Mouse (Mus musculus) adrenal gland, postnatal 10 days (tissue): ENCODE data around the gene Ston1. TPM values are rescaled to one million over a fixed set of nuclear protein-coding genes. Genes with fewer than 3 reads are reported as not detected.

ENCODE experiments used
- DNase-seq: peaks from one replicate; pipeline ENCODE4 v3.0.0; 2021; ENCODE audit warnings: mixed read lengths
- long read RNA-seq, 2 experiments: library from polyadenylated mRNA; stranded (forward); transcript quantifications; one replicate each; pipeline ENCODE4 v2.0.0; 2021
- total RNA-seq, 2 experiments: library from RNA; stranded (reverse); gene quantifications; 2 replicates each; pipeline ENCODE4 v1.2.3; 2021

Ston1 gene
- total RNA-seq = 10 to 100 TPM; 25.0 to 25.1 TPM
- long read RNA-seq, experiment 1, partial matches to known transcripts = 1 of 3 reads
- long read RNA-seq, experiment 1, other reads (novel, unspliced or antisense) = 2 of 3 reads
- long read RNA-seq, experiment 2 = 0 reads

DNA sequence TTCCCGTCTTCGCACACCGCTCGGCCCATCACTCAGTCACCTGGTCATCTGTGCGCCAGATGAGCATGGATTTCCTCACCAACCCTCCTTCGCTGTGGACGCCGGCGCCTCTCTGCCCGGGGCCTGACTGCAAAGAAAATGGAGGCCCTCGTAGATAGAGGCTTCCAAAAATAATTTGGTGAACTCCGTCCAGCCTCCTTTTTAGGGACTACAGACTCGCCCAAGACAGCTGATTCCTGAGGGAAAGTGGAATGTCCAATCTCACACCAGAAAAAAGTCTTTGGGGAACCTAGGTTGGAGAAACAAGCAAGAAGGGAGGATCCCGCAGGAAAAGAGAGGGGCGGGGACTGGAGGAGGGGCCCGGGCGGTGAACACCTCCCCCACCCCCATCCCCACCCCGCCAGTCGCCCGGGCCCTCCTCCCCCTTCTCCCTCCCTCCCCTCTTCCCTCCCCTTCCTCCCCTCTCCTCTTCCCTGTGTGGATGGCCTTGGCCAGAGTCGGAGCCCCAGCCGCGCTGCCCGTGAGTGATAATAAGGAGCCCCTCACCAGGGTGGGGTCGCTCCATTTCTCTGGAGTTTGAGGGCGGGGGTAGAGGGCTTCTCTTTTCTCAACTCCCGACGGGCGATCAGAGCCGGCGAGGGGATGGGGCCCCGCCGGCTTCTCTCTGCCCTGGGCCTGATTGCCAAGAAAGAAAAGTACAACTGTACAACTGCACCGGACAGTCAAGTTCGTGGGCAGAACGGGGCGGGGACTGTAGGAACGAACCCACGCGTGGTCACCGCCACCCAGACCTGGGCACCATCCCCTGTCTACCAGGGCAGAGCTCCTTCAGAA is at the start of gene Ston1:
Ston1 (plus strand) TSS at position 463 of the 834 bp plus-strand sequence.
- peak; percentile 84 for DNase-seq

DNA sequence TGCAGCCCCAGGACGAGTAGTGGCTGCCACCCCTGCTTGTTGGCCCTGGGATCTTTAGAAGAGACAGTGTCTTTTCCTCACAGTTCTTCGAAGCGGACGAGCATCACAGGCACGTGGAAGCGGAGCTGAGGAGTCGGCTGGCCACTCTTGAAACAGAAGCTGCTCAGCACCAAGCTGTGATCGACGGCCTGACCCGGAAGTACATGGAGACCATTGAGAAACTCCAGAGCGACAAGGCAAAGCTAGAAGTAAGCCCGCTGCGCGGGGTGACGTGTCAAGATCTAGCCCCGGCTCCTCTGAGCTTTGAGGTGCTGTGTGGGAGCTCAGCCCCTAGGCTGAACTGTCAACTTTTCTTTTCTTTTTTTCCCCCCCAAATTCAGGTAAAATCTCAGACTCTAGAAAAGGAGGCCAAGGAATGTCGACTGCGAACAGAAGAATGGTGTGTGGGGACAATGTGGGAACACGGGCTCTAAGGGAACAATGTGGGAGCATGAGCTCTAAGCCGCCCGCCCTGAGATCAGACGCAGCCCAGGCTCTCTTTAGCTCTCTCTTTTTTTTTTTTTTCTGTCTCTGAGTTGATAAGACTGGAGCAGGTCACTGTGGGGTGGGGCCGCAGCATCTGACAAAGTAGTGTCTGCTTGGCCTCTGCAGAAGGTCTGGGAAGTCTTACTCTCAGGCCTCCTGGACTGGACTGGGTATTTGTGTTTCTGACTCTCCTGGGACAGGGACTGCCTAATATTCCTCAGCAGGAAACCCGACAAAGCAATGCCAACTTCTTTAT is 47.9 kb upstream of the Ston1 start:
- DNase-seq = no peak

DNA sequence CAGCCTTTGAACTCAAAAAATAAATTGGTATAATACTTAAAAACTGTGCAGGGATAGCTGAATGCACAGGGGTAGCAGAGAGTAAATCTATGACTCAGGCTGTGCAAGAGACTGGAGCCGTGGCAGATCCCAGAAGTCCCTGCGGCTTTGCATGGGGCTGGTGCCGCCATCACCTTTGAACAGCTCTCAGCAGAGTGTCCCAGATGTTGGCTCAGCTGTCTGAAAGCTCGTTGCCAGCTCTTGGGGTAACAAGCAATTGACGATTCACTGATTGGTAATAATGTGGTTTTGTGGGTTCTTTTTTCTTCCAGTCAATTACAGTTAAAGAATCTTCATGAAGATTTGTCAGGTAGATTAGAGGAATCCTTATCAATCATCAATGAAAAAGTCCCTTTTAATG is 47.1 kb upstream of the Ston1 start:
- DNase-seq = no peak

DNA sequence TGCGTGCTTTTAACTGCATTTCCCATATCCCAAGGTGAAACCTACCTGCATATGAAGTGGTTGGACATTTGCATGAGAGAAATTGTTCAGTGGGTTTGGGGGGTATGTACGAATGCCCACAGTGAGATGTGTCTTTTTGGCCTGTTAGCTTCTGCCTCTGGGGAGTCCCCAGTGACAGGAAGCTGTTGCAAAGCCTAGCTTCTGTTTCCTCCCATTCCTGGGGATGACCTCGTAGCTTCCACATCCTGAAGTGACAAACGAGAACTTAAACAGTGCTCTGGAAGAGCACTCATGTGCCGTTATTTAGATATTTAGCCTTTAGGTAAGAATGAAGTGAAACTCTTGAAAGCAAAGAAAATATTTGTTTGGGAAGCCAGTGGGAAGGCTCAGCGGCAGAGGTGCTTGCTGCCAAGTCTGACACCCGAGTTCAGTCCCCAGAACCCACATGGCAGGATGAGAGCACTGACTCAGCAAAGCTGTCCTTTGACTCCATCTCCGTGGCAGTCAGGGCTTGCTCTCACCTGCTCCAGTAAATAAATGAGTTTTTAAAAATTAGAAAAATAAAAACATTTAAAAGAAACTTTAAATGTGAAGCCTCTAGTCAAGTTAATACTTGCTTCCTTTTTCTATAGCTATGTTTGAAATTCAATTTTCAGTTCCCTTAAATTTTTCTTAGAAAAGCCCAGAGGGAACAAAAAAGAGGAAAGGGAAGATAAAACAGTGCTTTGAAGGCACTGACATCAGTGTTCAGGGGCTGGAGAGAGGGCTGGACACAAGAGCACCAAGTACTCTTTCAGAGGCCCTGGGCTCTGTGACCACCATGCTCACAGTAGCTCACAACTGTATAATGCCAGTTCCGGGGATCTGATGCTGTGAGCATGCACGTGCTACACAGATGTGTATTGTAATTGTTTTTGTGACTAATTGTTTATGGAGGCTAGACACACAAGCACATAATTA is 46.2 kb upstream of the Ston1 start:
- no peak for DNase-seq

DNA sequence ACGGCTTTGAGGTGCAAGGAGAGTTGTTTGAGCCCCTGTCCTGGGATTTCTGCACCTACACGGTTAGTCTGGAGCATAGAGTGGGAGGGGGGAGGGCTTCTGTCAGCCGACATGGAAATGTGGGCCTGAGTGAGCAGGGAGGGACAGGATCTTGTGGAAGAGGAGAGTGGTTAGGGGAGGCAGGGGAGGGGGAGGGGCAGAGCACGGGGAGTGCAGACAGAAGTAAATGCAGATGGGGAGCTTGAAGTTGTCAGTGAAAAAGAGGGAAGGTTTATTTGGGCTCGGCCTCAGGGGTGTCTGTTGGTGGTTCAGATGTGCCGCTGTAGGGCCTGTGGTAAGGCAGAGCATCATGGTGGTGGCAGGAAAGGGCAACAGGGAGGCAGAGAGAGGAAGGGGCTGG is 44.9 kb upstream of the Ston1 start:
- no peak for DNase-seq

DNA sequence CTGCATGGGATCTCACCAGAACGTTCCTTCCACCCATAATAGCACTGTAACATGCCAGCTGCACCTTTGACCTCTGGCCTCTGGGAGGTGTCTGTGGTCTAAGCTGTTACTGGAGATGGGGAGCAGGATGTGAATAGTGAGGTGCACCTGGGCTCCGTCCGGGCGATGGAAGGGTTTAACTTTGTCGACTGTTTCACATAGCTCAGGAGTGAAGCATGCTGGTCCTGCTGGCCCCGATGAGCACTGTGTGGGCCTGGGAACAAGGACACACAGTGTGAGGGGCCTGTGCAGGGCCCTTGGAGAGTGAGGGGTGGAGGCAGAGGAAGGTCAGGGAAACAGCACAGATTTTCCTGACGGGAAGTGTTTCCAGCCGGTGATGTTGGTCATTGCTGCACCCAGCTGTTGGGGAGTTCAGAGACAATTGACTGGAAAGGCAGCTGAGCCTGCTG is 44.5 kb upstream of the Ston1 start:
- no peak for DNase-seq

DNA sequence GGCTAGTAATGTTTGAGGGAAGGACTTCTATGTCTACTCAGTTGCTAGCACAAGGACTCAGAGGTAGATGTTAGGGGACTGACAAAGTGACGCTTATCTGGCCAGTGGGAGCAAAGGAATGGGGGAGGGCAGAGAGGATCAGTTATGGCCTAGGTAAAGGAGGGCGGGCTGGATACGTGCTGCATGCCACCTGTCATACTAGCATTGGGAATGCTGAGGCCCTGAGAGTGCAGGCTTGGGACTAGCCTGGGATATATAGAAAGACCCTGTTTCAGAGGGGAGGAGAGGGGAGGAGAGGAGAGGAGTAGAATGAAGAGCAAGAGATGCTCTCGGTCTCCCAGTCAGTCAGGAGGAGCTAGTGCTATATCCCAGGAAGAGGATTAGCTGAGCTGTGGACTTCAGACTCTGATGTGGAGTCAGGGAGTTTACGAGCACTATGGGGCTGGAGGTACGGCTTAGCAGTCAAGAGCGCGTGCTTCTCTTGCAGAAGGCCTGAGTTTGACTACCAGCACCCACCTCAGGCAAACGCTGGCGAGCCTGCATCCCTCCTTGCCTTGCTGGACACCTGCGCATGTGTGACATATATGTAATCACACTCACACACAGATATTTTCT is 43.9 kb upstream of the Ston1 start:
- no peak for DNase-seq

DNA sequence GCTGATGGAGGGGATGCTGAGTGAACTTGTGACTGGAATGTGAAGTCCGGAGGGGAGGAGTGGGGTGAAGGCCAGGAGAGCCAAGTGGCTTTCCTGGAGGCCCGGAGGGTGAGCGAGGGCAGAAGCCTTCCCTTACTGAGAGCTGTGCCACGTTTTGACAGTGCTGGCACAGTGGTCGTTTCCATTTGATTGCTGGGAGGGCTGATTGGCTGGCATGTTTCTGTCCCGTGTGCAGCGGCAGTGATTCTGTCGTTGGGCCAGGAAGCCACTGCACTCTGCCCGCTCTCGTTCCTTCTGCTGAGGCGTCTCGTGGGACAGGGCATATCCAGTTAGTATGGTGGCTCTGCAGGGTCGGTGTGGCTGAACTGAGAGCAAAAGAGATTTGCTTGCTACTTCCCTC is 41.3 kb upstream of the Ston1 start:
- peak; percentile 36 for DNase-seq

DNA sequence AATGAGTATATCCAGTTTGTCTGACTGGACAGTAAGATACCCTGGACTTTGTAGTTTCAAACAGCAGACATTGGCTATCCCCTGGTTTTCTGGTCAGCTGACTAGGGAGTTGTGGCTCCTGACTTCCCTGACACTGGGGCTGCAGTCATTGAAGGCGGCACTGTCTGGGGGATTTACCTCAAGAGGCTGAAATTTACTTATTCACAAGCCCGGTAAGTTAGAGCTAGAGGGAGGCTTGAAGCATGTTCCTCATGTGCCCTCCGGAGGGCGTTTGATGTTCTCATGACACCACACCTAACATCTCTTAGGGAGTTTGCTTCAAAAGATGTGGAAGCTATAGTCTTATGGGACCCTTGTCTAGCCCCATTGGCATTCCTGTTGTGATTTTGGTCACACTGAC is 40.8 kb upstream of the Ston1 start:
- DNase-seq = no peak

DNA sequence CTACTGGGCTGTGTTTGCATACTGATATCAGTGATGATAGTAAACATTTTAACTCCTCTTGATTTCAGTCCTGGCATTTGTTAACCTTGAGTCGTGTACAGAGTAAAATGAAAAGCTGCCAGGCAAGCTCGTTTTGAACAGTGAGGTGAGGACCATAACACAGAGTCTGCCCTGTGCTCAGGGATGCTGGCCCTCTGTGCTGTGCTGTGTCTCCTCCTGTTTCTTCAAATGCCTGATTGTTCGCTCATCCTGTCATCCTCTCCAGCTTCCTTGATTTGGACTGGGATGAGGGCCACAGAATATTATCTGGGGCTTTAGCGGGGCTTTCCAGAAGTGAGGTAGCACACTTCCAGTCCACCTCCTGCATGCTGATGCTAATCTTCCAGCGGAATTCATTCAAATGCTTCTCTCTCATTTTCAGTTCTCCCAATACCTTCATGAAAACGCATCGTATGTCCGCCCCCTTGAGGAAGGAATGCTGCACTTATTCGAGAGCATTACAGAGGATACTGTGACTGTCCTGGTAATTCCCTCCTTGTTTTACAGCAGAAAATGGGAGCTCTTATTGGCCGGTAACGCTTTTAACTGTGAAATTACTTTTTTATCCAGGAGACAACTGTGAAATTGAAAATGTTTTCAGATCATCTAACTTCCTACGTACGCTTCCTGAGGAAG is 39.2 kb upstream of the Ston1 start:
- peak; percentile 86 for DNase-seq

DNA sequence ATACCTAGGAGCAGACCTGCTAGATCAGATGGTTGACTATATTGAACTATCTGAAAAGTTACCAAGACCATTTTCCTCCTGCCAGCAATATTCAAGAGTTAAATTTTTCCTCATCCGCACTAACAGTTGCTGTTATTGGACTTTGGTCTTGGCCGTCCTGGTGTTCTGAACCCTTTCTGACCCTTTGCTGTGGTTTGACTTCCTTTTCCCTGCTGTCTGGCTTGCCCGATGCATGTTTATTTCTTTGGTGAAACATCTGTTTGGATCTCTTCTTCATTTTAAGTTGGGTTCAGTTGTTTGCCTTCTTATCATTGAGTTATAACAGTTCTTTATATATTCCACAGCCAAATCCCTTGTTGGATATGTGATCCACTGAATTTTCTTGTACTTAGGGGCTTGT is 33.9 kb upstream of the Ston1 start:
- DNase-seq = no peak

DNA sequence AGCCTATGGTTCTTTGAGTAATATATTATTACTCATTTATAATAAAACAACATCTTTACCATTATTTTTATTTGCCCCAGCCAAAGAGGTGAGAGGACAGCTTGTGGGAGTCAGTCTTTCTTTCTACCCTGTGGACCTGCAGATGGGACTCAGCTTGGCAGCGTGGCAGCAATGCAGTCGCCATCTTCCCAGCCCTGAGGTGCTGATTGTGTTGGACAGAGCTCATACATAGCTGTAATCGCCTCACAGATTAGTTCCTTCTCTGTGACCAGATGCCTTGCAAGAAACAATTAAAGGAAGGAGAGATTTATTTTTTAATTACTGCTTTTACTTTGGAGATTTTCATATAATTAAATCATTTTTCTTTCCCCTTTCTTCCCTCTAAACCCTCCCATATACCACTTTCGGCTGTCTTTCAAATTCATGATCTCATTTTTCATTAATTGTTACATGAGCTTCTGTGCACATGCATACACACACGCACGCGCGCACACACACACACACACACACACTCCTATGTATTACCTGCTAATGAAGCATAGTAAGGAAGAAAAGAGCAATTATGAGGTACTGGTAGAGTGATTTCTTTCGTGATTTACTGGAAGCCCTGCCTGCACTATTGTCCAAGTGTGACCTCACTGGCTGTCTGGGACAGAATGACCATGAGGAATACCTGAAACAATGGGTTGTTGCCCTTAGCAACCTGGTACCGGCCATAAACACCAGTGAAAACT is 27.5 kb upstream of the Ston1 start:
- no peak for DNase-seq

DNA sequence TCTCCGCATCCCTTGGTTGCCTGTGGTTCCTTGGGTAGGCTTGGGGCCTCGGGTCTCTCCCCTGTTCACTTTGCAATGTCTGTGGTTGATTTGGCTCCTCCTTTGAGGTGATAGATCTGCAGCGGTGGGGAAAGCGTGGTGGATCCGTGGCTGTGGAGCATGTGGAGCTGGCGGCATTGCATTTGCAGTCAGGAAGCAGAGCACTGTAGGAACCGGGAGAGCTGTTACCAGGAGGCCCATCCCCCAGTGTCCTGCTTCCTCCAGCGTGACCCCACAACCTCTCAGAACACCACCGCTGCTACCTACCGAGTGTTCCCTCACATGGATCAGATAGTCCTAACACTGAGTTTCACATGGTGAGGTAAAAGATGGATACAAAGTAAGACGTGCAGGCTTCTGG is 26.7 kb upstream of the Ston1 start:
- no peak for DNase-seq

DNA sequence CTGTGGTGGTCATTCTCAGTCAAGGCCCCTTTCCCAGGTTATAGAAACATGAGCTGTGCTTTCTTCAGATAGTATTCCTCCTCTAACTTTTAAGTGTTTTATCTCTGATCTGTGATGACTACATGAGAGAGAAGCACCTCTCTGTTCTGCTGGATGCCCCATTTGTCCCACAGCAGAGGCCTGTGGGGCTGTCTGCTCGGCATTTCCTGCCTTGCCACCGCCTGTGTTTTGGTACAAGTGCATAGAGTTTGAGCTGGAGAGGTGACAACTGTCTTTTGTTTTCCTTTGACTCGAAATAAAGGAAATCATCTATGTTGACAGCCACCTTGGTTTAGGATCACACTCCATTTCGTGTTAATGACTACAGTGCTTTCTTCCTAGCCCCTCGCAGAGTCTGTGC is 22.7 kb upstream of the Ston1 start:
- DNase-seq = no peak

DNA sequence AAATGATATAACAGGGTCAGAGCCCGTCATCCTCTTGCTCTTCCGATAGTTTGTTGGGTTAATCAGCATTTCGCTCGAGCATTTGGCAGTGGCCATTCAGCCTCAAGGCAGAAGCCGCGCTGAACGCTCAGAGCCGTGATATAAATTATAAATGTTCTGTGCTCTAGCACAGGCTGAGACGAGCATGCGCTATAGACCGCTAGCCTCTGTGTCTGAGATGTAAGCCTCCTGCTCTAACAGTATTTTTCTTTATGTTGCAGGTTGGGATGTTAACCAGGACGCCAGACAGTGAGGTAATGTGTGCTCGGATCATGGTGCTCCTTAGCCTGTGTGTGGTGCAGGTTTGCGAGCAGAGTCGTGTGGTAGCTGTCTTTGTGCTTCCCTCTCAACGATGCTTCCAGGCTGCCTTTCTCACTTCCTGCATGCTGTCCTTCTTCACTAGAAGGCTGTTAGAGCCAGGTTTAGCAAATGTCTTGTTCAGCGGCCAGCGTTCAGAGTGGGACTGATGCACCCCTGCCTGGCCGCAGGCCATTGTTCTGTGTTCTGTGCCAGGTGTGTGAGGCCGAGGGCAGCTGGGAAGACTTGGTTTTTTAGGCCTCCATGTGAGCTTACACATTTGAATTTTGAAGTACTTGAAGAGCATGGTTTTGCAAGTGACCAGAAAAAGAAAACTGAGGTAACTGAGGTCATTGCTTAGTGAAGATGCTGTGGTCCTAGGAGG is 18.8 kb upstream of the Ston1 start:
- DNase-seq = no peak

DNA sequence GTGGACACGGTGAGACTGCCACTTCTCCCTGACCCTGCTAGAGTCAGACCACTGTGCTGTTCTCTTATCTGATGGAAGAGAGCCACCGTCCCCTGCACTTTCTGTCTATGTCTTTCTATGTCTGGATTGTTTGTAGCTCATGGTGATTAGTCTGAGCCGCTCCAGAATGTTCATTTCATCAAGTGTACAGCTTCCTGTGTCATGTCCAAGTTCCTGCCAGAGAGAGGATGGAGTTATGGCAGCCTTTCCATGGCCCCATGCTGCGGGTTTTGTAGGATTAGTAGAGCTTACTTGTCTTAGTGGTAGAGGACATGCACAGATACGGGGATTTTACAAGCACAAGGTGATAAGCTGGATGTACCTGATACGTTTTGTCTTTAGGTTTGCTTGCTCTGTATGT is 16.9 kb upstream of the Ston1 start:
- no peak for DNase-seq

DNA sequence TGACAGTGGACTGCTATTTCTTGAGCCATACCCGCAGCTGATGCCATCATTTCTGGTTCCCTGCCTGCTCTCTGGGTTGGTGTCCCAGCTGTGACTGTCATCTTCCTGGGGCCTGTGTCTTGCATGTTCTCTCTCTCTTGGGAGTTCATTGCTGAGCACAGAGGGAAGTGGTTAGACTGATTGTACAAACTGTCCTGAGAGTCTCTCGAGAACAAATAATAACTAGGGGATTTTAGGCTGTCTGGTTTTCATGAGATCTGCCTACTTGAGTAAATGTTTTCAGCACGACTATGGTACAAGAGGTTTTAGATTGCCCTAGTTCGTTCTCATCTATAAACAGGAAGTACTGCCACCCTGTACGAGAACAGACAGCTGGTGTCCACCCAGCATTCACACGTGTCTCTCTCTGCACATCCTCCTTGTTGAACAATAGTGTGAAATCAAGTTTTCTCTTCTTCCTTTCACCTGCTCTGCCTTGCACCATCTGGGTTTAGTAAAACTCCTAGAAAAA is 15.9 kb upstream of the Ston1 start:
- DNase-seq = no peak

DNA sequence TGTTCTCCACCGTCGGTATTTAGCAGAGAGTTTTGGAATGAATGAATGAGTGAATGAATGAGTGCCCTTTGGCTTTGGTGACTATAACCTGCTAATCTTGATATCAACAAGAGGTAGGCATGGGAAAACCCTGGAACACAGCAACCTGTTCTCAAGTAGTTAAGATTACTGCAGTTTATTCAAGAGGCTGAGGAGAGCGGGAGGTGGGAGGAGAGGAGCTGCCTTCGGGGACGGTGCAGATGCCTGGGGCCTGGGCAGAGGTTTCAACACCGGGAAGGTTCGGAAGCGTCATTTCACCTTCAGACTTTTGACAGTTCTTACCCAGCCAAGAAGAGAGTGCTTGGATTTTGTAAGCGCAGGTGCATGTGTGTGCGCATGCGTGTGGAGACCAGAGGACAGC is 14.5 kb upstream of the Ston1 start:
- DNase-seq = no peak

DNA sequence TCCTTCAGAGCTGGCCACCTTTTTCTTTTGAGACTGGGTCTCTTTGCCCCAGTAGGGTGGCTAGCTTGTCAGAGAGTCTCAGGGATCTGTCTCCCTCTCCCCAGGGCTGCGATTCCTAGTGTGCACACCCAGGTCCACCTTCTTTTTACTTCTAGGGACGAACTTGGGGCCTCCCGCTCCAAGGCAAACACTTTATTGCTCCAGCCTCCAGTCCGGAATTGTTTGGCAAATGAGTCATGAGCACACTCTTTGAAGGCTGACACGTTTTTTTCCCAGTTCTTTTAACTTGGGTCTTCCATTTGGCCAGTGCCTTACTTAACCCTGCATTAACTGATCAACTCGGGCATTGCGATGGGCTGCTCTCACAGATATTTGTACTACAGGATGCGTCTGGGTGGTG is 14.1 kb upstream of the Ston1 start:
- no peak for DNase-seq

DNA sequence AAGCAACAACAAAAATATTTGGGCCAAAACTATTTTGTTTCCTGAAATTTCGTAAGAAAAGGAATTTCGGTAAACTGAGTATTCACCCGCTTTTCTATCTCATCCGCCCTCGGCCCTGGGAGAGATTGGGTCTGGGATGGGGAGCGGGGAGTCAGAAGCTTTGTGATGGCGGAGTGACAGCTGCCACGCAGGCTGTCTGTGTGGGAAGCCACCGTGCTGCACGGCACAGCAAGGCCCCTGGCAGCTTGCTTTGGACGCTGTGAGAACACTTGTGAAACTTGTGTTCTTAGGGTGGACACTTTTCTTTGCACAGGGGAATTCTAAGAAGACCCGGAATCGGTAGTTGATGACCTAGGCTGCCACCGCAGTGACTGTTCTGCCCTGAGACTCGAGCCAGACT is 10.1 kb upstream of the Ston1 start:
- no peak for DNase-seq
